Mouse (Mus musculus): ENCODE data around the gene S100a4. TPM values are rescaled to one million over a fixed set of nuclear protein-coding genes. Genes with fewer than 3 reads are reported as not detected.

Gene S100a4
- 2.6 and 3.5 TPM in 2 replicates for polyA plus RNA-seq (2012)

DNA sequence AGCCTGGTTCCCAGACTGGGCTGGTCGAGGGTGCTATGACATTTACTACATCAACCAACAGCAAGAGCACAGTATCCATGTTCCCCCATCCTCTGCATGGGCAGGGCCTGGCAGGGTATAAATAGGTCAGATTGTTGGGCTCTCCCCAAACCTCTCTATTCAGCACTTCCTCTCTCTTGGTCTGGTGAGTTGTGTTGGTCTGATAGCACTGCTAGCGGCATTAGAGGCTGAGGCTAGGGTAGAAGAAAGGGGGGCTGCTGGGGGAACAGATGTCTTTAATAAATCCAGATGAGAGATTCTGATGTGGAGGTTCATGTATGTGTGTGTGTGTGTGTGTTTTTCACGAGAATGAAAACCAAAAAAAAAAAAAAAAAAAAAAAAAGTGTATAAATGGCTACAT lies at the start of gene S100a4:
Gene S100a4, plus strand, starts transcription at position 149 of the 400 bp plus-strand sequence.

GRCm38 (mm10) chr3:90560008-90560628 lies 43.5 kb upstream of the S100a4 start, which contains the start of gene S100a3:
Gene S100a3 (plus strand): TSS chr3:90560578.

GRCm38 (mm10) chr3:90589947-90590346 lies 13.6 kb upstream of the S100a4 start, which contains the start of gene S100a2:
Gene S100a2 (plus strand): TSS chr3:90590247.

GRCm38 (mm10) chr3:90601486-90602110 lies 2.0 kb upstream of the S100a4 start, which contains the start of gene Gm42674:
Gene Gm42674 (plus strand): TSS chr3:90601904.

GRCm38 (mm10) chr3:90608223-90608622 lies 4.7 kb downstream of the S100a4 start, which contains the start of gene S100a5:
Gene S100a5 (plus strand): TSS chr3:90608523.

GRCm38 (mm10) chr3:90612728-90613291 lies 9.2 kb downstream of the S100a4 start, which contains the start of gene S100a6:
Gene S100a6 (plus strand): TSS chr3:90612882.

GRCm38 (mm10) chr3:90653717-90654116 lies 50.1 kb downstream of the S100a4 start, which contains the start of gene S100a7a:
Gene S100a7a (plus strand): TSS chr3:90654017.

Other genes with a start within 250 kb of the S100a4 start
- 3.5 TPM in 2 replicates for gene Slc27a3, start 213.8 kb upstream of the S100a4 start, polyA plus RNA-seq (2012)
- gene Ints3, start 170.1 kb upstream of the S100a4 start, polyA plus RNA-seq (2012), result 24.4 and 25.8 TPM in 2 replicates
- 0.57 and 1.1 TPM in 2 replicates for gene Npr1, start 137.9 kb upstream of the S100a4 start, polyA plus RNA-seq (2012)
- gene Ilf2, start 127.6 kb upstream of the S100a4 start, polyA plus RNA-seq (2012), result 17.1 and 20.8 TPM in 2 replicates
- gene Snapin, start 112.7 kb upstream of the S100a4 start, polyA plus RNA-seq (2012), result 4.0 and 5.0 TPM in 2 replicates
- gene Chtop, start 94.3 kb upstream of the S100a4 start, polyA plus RNA-seq (2012), result 90.2 and 101 TPM in 2 replicates
- gene S100a1, start 89.4 kb upstream of the S100a4 start, polyA plus RNA-seq (2012), result 13.4 and 15.3 TPM in 2 replicates
- gene S100a13, start 89.3 kb upstream of the S100a4 start, polyA plus RNA-seq (2012), result 13.6 and 14.3 TPM in 2 replicates
- gene S100a14, start 76.9 kb upstream of the S100a4 start, polyA plus RNA-seq (2012), result 0.27 and 0.37 TPM in 2 replicates
- gene S100a16, start 66.5 kb upstream of the S100a4 start, polyA plus RNA-seq (2012), result not detected in 2 replicates
- gene S100a3, start 43.2 kb upstream of the S100a4 start, polyA plus RNA-seq (2012), result not detected in 2 replicates
- not detected in 2 replicates for gene S100a2, start 13.5 kb upstream of the S100a4 start, polyA plus RNA-seq (2012)
- not detected in 2 replicates for gene Gm42674, start 1.9 kb upstream of the S100a4 start, polyA plus RNA-seq (2012)
- gene S100a5, start 4.8 kb downstream of the S100a4 start, polyA plus RNA-seq (2012), result not detected in 2 replicates
- gene S100a6, start 9.1 kb downstream of the S100a4 start, polyA plus RNA-seq (2012), result 3.3 and 8.6 TPM in 2 replicates
- gene S100a7a, start 50.2 kb downstream of the S100a4 start, polyA plus RNA-seq (2012), result 0.09 TPM in 1 of 2 replicates, not detected in the other
- 105 and 115 TPM in 2 replicates for gene S100a8, start 65.2 kb downstream of the S100a4 start, polyA plus RNA-seq (2012)
- gene S100a9, start 92.0 kb downstream of the S100a4 start, polyA plus RNA-seq (2012), result 311 and 336 TPM in 2 replicates
- gene Pglyrp4, start 123.1 kb downstream of the S100a4 start, polyA plus RNA-seq (2012), result not detected in 2 replicates
- not detected in 2 replicates for gene Gm5849, start 174.1 kb downstream of the S100a4 start, polyA plus RNA-seq (2012)